Mouse (Mus musculus) adrenal gland, adult (tissue): ENCODE measurements at regions not wholly inside any gene's neighbourhood (a gene's known extent, or its start where the extent isn't known, plus 50 kb on each side); places are given as distances from the start of the nearest gene placed in this dataset.

Source experiments
- DNase-seq, 2 experiments: peaks; one replicate each; pipeline ENCODE4 v3.0.0; 2022 to 2023; ENCODE audit warnings: low spot score in 1 of 2; ENCODE audit not compliant: inconsistent age in 2 of 2

- DNase-seq: no peak
Measured at GRCm38 (mm10) chr5:103309806-103310525, 98.8 kb upstream of the Mapk10 start.

DNA sequence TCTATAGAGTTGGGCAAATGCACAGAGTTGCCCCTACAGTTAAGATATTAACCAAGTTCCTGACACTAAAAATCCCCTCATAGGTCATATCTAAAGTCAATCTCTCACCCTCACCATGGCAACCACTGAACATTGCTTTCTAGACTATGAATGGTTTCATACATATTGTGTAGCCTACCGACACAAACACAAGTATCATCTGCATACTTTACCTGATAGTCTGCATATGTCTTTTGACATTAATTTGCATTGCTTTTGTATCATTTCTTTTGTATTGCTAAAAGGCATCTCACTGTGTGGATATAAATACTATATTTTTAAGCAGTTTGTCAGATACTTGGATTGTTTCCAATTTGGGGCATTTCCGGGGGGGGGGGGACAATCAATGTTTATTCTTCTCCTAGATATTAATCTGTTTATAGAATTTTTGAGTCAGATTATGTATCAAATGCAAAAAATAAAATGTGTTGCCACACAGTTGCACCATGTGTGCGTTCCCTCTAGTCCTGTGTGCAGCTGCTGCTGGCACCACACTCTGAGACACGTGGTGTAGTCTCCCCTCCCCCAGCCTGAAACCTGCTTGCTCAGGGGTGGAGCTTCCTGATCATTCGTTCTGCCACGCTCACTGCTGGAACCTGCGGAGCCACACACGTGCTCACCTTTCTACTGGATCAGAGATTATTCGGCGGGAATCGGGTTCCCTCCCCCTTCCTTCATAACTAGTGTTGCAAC is 94.7 kb upstream of the Mapk10 start:
- no peak for DNase-seq

DNA sequence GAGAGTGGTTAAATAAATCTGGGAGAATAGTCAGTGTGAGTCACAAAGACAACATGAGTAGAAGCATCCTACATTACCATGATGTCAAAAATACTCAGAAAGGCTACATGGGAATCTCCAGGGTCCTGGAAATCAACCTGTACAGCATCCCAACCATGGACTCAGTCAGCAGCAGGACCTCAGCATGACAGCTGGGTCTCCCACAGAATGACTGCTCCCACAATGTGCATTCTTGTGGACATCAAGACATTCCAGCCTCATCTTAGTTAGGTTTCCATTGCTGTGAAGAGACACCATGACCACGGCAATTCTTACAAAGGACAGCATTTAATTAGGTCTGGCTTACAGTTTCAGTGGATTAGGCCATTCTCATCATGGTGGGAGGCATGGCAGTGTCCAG is 93.8 kb upstream of the Mapk10 start:
- DNase-seq: no peak

- no peak for DNase-seq
Measured at GRCm38 (mm10) chr5:103302744-103303143, 91.6 kb upstream of the Mapk10 start.

- DNase-seq: no peak
Measured at GRCm38 (mm10) chr5:103301303-103301702, 90.2 kb upstream of the Mapk10 start.

GRCm38 (mm10) chr5:103293953-103294352 is 82.8 kb upstream of the Mapk10 start:
- no peak for DNase-seq

DNA sequence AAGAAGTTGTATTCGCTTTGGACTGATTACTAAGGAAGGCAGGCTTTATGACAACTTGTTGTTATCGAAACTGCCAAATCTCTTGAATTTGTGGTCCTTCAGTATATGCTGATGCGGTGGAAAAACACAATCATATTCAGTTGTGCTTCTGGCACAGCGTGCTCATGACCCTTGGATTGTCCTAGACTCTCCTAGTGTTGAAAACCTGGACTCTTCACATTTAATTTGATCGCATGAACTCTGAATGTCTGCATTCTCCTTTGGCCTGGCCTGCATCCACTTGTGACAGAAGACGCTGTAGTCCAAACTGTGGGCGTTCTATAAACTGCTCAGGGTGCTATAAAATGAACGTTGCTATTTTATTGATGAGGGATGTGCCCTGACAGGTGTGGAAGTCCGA is 80.6 kb upstream of the Mapk10 start:
- DNase-seq: no peak

- no peak for DNase-seq
Measured at GRCm38 (mm10) chr5:103291219-103291618, 80.1 kb upstream of the Mapk10 start.

DNA sequence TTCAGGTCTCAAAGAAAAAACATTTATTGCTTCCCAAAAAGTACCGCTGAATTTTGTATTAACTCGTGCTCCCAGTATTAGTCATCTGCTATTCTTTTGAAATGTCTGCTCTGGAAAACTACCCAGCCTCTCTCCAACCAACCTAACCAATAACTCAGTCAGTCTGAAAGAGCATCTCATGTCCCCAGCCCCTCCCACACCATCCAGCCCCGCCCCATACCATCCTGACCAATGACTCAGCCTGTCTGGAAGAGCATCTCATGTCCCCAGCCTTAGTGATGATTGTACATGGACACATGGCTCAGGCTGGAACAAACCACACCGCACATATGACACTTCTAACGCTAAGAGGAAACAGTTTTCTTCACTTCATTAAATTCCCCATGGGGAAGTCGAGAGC is 58.1 kb upstream of the Mapk10 start:
- DNase-seq: no peak

GRCm38 (mm10) chr5:103264903-103265302 is 53.8 kb upstream of the Mapk10 start:
- DNase-seq: no peak

- no peak for DNase-seq
Measured at GRCm38 (mm10) chr5:103261406-103261805, 50.3 kb upstream of the Mapk10 start.
